Mouse (Mus musculus) neural tube, embryonic 11.5 days (tissue): Measurements from ENCODE around the gene Xirp1. TPM values are rescaled to one million over a fixed set of nuclear protein-coding genes. Genes with fewer than 3 reads are reported as not detected.

Experiments
- ATAC-seq: fragments of 200-750 bp; cut with Nextera tagmentation; 2 replicates; pipeline ENCODE4 v1.8.0; 2017; ENCODE audit warnings: moderate number of reproducible peaks, mild to moderate bottlenecking, moderate TSS enrichment, moderate library complexity; ENCODE audit not compliant: insufficient read depth, low FRiP score, low TSS enrichment
- DNase-seq: peaks from one replicate; pipeline ENCODE4 v3.0.0-alpha.2; 2015; ENCODE audit warnings: low spot score
- H3K27ac ChIP-seq: fragments of 300-500 bp; sonication (generic); 2 replicates; pipeline ENCODE4 v1.5.1; 2014; ENCODE audit warnings: low read depth, mild to moderate bottlenecking, low read length
- H3K27me3 ChIP-seq: fragments of 300-500 bp; sonication (generic); 2 replicates; pipeline ENCODE4 v1.6.1; 2014; ENCODE audit warnings: mild to moderate bottlenecking, low read length, mixed read lengths; ENCODE audit not compliant: control insufficient read depth, insufficient read depth
- H3K36me3 ChIP-seq: fragments of 300-500 bp; sonication (generic); 2 replicates; pipeline ENCODE4 v1.6.1; 2014; ENCODE audit warnings: mild to moderate bottlenecking, low read length, moderate library complexity, mixed read lengths; ENCODE audit not compliant: control insufficient read depth, insufficient read depth
- H3K4me1 ChIP-seq: fragments of 300-500 bp; sonication (generic); 2 replicates; pipeline ENCODE4 v1.6.1; 2014; ENCODE audit warnings: low read length, mixed read lengths; ENCODE audit not compliant: control insufficient read depth, insufficient read depth
- H3K4me2 ChIP-seq: fragments of 300-500 bp; sonication (generic); 2 replicates; pipeline ENCODE4 v1.6.1; 2014; ENCODE audit warnings: low read depth, mild to moderate bottlenecking, moderate library complexity
- H3K4me3 ChIP-seq: fragments of 300-500 bp; sonication (generic); 2 replicates; pipeline ENCODE4 v1.5.1; 2014; ENCODE audit warnings: low read depth, low read length
- H3K9ac ChIP-seq: fragments of 300-500 bp; sonication (generic); 2 replicates; pipeline ENCODE4 v1.6.1; 2014; ENCODE audit warnings: mild to moderate bottlenecking, low read length
- H3K9me3 ChIP-seq: fragments of 300-500 bp; sonication (generic); 2 replicates; pipeline ENCODE4 v1.6.1; 2016; ENCODE audit warnings: low read length; ENCODE audit not compliant: control insufficient read depth
- WGBS: fragments of 180-500 bp; shearing (Covaris S2); extraction: QIAGEN DNeasy Blood & Tissue Kit; methylation state at CpG from one replicate; pipeline ENCODE4 v1.1.7; 2014; 5-methylcytosine and 5-hydroxymethylcytosine counted together
- polyA plus RNA-seq: library from polyadenylated mRNA; unstranded; fragments of >200 nt; fragmentation: Nextera tagmentation; extraction: Ambion mirVana; gene quantifications from 2 replicates; pipeline ENCODE4 v1.2.1, GENCODE M21; 2014

Xirp1 gene
- polyA plus RNA-seq: 0.32 and 0.33 TPM in 2 replicates

DNA sequence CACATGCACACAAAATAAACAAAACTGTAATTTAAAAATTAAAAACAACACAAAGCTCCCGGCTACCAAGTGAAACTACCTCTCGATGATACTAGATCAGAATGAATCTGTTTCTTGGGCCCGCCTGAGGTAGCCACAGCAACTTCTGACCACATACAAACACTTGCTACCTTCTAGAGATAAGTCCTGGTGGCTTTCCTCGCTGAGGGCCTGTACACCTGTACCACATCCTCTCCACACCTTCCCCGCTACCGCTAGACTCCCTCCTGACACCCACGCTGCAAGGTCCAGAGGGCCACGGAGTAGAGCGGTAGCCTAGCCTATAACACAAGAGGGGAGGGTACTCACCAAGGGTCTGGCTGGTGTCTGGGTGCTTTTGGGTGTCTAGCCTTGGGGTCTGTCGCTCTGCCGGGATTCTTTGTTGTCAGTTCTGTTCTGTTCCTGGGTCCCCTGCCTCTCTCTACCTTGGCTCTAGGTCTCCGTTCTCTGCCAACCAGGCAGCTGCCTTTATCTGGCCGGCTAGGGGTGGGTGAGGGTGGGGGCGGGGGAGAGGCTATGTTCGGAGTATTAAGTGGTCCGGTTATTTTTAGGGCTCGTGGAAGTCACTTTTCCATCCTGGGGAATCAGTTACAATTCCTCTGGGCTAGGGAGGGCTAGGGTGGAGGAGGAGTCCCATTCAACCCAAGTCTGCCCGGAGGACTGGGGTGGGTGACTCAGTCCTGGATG is at the start of gene Xirp1:
Gene Xirp1, minus strand, starts transcription at position 513 of the 726 bp plus-strand sequence.
- H3K4me2 ChIP-seq: no peak within 1 kb of the TSS
- H3K4me3 ChIP-seq: no peak within 1 kb of the TSS
- no peak within 1 kb of the TSS for H3K9ac ChIP-seq
- ATAC-seq: no peak
- no peaks in the 10 kb centered on the region for H3K4me1 ChIP-seq
- H3K27me3 ChIP-seq: no peaks in the 10 kb centered on the region
- 86% methylated on average over 18 of the region's 18 CpGs for WGBS
- DNase-seq: no peak
- no peaks in the 10 kb centered on the region for H3K9me3 ChIP-seq
- H3K27ac ChIP-seq: no peak within 1 kb of the TSS
- H3K36me3 ChIP-seq: no peaks in the 10 kb centered on the region

DNA sequence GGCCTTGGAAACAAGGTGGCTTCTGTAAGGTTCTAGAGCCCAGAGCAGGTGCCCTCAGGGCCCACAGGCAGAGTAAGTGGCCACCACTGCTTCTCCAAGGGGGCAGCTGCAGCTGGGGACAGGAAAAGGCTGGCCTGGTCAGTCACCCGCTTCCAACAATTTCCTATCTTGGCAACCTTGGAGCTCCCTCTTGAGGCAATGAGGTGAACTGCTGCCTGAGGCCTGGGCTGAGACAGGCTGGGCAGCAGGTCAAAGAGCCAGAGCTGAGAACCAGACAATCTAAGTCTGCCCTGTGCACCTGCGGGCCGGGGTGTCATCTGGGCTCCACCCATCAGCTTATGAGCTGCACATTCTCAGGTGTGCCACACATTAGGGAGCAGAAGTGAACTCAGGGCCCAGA is 49.8 kb upstream of the Xirp1 start:
- H3K27ac ChIP-seq: no peak overlapping the region
- WGBS: 24% methylated on average over 3 of the region's 3 CpGs

DNA sequence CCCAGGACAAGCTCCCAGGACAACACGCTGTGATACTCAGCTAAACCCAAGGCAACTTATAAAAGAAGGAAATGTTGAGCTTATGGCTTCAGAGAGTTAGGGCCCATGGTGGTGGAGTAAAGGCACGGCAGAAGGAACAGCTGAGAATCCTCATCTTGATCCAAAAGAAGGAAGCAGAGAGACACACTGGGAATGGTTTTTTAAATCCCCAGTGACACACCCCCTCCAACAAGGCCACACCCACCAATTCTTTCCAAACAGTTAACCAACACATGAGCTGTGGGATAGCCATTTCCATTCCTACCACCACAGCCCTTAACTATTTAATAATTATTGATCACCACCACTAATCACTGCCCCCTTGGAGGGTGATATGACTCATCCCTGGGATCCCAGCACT is 47.9 kb upstream of the Xirp1 start:
- no peak overlapping the region for H3K4me2 ChIP-seq
- H3K27ac ChIP-seq: no peak overlapping the region
- H3K4me1 ChIP-seq: no peaks in the 10 kb centered on the region
- DNase-seq (no peak), ATAC-seq (no peak)
- no peaks in the 10 kb centered on the region for H3K36me3 ChIP-seq
- H3K27me3 ChIP-seq: no peaks in the 10 kb centered on the region
- no peaks in the 10 kb centered on the region for H3K9me3 ChIP-seq
- no peak overlapping the region for H3K9ac ChIP-seq
- 76% methylated on average over 2 of the region's 2 CpGs for WGBS
- no peak overlapping the region for H3K4me3 ChIP-seq

More for the DNA sequence above, 49.8 kb upstream of the Xirp1 start:
- H3K4me1 ChIP-seq: no peaks in the 10 kb centered on the region
- H3K4me2 ChIP-seq: no peak overlapping the region
- no peak overlapping the region for H3K4me3 ChIP-seq
- ATAC-seq (0 out of 2 replicates have a peak, but pooled peaks have one; percentile 27), DNase-seq (peak; percentile 82)
- no peaks in the 10 kb centered on the region for H3K36me3 ChIP-seq
- H3K9ac ChIP-seq: no peak overlapping the region
- H3K9me3 ChIP-seq: no peaks in the 10 kb centered on the region
- H3K27me3 ChIP-seq: no peaks in the 10 kb centered on the region

DNA sequence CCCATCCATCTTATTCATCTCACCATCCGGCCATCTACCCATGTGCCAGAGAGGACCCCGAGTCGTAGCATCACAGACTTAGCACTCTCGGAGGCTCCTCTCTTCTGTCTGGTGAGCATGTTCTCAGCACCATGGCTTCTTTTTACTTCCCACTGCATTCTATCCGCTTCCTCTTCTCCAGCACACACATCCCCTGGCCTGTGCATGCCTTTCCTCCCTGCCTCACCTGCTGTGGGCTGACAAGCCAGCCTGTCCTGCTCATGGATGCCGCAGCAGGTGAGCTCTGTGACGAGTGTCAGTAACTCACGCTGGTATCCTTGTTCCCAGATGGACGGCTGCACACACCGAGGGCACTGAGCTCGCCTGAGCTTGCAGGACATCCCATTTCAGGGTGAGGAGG is 46.4 kb upstream of the Xirp1 start, which contains the start of gene Cx3cr1:
Gene Cx3cr1, minus strand, starts transcription at position 101 of the 400 bp plus-strand sequence.
- Histone ChIP-seq H3K36me3 (no peaks in the 10 kb centered on the region), H3K27ac (no peak within 1 kb of the TSS), H3K9me3 (no peaks in the 10 kb centered on the region), H3K4me1 (no peaks in the 10 kb centered on the region), H3K4me3 (no peak within 1 kb of the TSS), H3K4me2 (no peak within 1 kb of the TSS), H3K27me3 (no peaks in the 10 kb centered on the region), H3K9ac (no peak within 1 kb of the TSS)
- 88% methylated on average over 11 of the region's 11 CpGs for WGBS
- no peak for ATAC-seq
- no peak for DNase-seq

DNA sequence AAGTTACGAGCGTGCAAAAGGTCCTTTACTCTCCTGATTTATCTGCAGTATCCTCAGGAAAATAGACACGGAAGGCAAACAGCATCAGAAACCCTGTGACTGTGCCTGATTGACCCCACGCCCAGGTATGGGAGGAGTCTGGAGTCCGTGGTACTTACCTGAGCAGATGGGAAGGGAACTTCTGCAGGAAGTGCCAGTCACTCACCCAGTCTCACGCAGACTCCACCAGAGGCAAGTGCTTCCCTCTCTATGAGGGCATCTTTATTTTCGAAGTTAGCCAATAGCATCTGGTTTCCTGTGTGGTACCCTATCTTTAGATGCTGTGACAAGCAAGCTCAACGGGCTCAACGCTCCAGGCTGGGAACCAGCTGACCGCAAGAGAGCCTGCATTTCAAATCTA is 44.6 kb upstream of the Xirp1 start:
- WGBS: 65% methylated on average over 10 of the region's 10 CpGs
- no peak for DNase-seq
- Histone ChIP-seq H3K36me3 (no peaks in the 10 kb centered on the region), H3K9ac (no peak overlapping the region), H3K4me1 (no peaks in the 10 kb centered on the region), H3K4me3 (no peak overlapping the region), H3K27me3 (no peaks in the 10 kb centered on the region), H3K4me2 (no peak overlapping the region), H3K9me3 (no peaks in the 10 kb centered on the region), H3K27ac (no peak overlapping the region)
- ATAC-seq: no peak

DNA sequence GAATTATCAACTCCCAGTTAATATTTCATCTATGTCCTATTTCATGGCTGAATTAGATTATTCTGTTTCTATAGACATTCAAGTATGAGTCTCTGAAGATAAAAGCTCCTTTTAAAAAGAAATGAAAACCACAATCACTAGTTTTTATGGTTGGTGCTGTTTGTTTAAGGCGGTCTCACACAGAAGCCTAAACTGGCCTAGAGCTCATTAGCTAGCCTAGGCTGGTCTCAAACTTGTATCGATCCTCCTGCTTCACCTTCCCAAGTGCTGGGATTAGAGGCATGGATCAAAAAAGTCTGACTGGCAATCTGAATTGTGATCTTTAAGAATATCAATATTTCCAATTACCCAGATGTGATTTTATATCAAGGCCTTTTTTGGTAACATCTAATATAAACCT is 44.2 kb upstream of the Xirp1 start:
- Histone ChIP-seq H3K4me1 (no peaks in the 10 kb centered on the region), H3K4me2 (no peak overlapping the region), H3K9me3 (no peaks in the 10 kb centered on the region), H3K27ac (no peak overlapping the region), H3K36me3 (no peaks in the 10 kb centered on the region), H3K4me3 (no peak overlapping the region), H3K27me3 (no peaks in the 10 kb centered on the region), H3K9ac (no peak overlapping the region)
- WGBS: 84% methylated on average over 2 of the region's 2 CpGs
- DNase-seq (no peak), ATAC-seq (no peak)

DNA sequence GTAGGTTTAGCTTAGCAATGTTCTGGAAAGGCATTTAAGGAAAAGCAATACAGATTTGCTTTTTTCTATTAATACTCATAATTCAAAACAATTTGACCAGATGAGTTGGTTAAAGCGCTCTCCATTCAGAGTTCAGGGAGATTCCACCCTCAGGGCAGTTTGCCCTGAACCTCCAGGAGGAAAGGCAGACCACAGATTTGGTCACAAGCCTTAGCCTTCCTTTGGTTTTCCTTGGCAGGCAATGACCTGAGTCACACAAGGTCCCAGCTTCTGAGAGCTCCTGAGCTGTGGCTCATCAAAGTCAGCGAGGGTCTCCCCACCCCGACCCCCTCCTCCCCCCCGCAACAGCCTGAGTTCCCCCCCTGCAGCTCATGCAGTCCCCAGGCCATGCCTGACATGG is 40.9 kb upstream of the Xirp1 start:
- Histone ChIP-seq H3K27me3 (no peaks in the 10 kb centered on the region), H3K4me1 (no peaks in the 10 kb centered on the region), H3K9ac (no peak overlapping the region), H3K36me3 (no peaks in the 10 kb centered on the region), H3K9me3 (no peaks in the 10 kb centered on the region), H3K4me2 (no peak overlapping the region), H3K27ac (no peak overlapping the region), H3K4me3 (no peak overlapping the region)
- no peak for DNase-seq
- ATAC-seq: no peak
- 72% methylated on average over 4 of the region's 4 CpGs for WGBS

DNA sequence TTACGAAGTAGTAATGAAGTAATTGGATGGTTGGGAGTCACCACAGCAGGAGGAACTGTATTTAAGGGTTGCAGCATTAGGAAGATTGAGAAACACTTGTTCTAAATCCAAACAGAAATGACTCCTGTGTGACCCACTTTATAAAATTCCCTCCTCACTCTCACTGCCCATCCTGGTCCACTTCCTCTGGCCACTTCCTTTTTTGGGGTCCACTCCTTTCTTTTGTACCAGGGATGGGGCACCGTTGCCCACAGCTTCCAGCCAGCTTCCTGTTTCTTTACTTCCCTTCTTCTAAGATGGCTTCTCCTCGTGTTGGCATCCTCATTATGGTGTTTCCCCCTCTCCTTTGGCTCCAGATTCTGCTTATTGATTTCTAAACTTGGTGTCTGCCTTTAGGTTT is 35.3 kb upstream of the Xirp1 start:
- no peak overlapping the region for H3K4me2 ChIP-seq
- H3K4me3 ChIP-seq: no peak overlapping the region
- WGBS: 76% methylated on average over 3 of the region's 3 CpGs
- H3K9ac ChIP-seq: no peak overlapping the region
- no peaks in the 10 kb centered on the region for H3K9me3 ChIP-seq
- no peaks in the 10 kb centered on the region for H3K36me3 ChIP-seq
- ATAC-seq (no peak), DNase-seq (no peak)
- no peak overlapping the region for H3K27ac ChIP-seq
- H3K4me1 ChIP-seq: no peaks in the 10 kb centered on the region
- no peaks in the 10 kb centered on the region for H3K27me3 ChIP-seq

DNA sequence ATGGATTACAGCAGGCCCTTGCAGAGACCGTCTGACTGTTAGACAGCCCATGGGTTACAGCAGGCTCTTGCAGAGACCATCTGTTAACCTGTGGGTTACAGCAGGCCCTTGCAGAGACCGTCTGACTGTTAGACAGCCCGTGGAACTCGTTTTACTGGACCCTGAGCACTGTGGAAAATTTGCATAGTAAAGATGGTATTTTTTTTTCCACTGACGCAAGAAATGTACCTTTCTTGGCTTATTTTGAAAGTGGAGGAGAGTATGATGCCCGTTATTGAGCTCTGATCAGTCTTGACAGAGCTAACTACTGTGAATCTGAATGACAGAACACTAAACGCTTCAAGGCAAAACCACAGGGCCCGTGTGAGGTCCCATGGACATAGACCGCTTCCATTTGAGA is 32.8 kb upstream of the Xirp1 start:
- H3K4me3 ChIP-seq: no peak overlapping the region
- no peaks in the 10 kb centered on the region for H3K9me3 ChIP-seq
- no peak overlapping the region for H3K27ac ChIP-seq
- H3K4me1 ChIP-seq: no peaks in the 10 kb centered on the region
- ATAC-seq: no peak
- WGBS: 79% methylated on average over 9 of the region's 9 CpGs
- H3K4me2 ChIP-seq: no peak overlapping the region
- no peaks in the 10 kb centered on the region for H3K36me3 ChIP-seq
- no peak overlapping the region for H3K9ac ChIP-seq
- H3K27me3 ChIP-seq: no peaks in the 10 kb centered on the region
- no peak for DNase-seq
